Mouse (Mus musculus): Measurements from ENCODE around the gene Aimp1.

Gene Aimp1

DNA sequence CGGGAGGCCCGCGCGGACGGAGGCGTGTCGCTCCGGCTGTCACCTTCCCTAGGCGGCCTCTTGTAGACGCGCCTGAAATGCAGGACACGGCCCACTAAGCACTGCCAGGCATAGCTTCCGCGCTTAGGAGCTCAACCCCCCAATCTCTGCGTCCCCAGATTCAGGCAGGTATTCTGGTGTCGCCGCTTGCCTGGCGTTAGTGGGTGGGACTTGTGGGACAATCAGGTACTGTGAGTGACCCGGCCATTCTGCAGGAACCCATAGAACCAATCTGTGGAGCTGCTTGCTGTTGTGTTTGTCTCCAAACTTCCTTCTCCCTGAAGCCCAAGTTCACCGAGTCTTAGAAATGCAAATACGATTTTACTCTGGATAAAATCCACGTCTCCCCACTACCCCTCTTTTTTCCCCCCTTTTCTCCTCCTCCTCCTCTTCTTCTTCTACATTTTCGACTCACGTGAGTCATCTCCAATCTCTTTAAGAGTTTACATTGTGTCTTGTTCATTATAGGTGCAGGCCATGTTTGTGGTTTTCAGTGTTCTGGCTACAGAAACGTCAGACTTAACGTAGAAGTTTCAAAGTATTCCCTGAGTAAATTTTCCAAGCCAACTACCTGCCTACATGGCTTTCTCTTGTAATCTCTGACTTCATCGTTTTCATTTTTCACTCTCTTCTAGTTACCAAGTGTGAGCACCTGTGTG lies at the start of gene Aimp1:
Gene Aimp1, minus strand, starts transcription at position 140 of the 698 bp plus-strand sequence.
- no peak for DNase-seq

DNA sequence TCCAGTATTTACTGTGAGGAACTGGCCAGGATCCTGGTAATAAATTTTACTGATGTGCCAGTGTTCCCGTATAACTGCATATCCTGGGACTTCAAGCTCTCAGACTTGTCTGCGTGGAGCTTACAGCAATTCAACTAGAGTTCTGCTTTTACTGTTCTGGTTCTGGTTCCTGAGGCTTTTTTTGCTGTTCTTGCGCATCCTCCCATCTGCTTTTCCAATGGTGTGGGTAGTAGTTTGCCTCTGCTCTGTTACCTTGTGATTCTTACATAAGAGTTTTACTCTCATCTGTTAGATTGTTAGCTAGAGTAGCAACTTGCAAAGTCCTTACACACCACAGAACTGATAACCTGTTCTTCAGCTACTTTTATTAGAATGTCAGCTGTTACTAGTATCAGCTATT lies 40.2 kb upstream of the Aimp1 start:
- DNase-seq = no peak

- DNase-seq = no peak
These were observed 33.1 kb upstream of the Aimp1 start for GRCm38 (mm10) chr3:132717316-132717715.

DNA sequence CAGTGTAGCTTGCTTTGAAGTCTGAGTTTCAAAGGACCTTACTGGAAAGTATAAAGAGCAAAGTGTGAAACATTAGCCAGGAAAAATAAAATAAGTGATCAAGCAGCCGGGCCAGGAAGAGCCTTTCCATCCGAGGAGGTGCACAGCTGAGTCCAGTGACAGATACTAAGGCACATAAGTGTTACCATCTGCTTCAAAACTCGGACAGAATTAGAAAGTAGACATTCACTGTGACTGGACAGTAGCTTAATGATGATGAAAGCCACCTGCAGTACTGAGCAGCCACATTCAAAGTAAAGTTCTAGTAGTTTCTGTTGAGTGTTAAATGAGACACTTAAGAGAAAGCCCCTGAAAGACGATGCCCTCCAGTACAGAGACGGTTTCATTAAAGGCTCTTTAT lies 29.7 kb upstream of the Aimp1 start:
- DNase-seq = no peak

- no peak for DNase-seq
These were observed 22.8 kb upstream of the Aimp1 start for GRCm38 (mm10) chr3:132706977-132707376.

- no peak for DNase-seq
These were observed 20.0 kb upstream of the Aimp1 start for GRCm38 (mm10) chr3:132704216-132704615.

GRCm38 (mm10) chr3:132701368-132701767 lies 17.2 kb upstream of the Aimp1 start:
- peak in 1 of 2 experiments; percentile 18 for DNase-seq

DNA sequence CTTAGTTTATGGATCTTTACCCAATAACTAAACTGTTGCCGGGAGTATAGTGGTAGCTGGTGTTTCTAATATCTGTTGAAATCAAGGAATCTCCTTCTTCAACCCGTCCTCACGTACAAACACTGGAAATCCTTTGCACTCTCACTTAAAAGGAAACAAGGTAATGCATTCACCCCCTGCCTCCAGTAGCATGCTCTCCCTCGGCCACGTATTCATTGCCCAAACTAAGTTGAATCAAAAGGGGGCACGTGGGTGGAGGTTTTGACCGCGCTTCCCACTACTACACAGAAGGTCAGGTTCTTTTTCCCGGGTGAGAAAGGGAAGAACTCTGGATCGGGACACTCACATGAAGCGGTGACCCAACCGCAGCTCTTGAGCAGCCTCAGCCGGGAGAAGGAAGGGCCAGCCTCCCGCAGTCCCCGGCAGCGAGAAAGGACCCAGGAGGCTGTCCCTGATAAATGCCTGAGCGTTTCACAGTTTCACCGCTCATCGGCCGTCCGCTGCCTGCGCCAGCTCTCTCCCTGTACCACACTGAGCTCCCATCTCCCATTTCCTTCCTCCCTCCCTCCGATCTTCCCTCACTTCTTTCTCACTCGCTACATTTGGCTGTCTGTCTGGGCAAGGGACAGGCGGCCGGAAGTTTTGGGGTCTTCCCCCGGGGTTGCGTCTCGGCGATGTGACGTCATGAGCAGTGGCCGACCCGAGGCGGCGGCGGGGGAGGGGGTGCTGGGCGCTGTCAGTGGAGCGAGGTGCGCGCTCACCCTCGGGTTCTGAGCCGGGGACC lies 531 bp downstream of the Aimp1 start, which contains the start of gene Tbck:
Gene Tbck, plus strand, starts transcription at position 698 of the 784 bp plus-strand sequence.
- peak; percentile 94 to 96 for DNase-seq

DNA sequence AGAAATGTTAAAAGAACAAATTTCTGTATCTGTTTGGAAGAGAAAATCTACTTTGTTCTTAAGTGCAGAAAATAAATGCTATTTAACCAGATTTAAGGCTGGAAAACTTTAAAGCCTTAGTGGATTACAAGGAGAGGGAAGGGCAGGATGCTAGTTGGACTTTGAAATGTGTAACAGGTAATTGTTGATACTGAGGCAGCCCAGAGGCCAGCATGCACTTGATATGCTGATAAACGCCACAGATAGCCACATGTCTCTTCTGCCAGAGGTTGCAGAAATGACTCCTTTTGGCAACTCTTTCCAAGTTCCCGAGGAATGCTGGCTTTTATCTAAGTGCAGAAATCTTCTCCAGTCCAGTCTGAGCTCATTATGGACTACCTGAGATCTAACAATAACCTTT lies 6.7 kb downstream of the Aimp1 start:
- no peak for DNase-seq

GRCm38 (mm10) chr3:132655955-132656354 lies 28.2 kb downstream of the Aimp1 start:
- DNase-seq = no peak

DNA sequence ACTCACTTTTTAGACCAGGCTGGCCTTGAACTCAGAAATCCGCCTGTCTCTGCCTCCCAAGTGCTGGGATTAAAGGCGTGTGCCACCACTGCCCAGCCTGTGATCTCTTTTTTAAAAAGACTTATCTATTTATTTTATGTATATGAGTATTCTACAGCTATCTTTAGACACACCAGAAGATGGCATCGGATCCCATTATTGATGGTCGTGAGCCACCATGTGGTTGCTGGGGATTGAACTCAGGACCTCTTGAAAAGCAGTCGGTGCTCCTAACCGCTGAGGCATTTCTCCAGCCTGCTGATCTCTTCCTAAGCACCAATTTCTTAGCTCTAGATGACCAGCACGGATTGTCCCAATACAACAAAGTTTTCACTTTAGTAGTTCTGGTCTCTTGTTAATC lies 30.2 kb downstream of the Aimp1 start:
- DNase-seq = no peak

DNA sequence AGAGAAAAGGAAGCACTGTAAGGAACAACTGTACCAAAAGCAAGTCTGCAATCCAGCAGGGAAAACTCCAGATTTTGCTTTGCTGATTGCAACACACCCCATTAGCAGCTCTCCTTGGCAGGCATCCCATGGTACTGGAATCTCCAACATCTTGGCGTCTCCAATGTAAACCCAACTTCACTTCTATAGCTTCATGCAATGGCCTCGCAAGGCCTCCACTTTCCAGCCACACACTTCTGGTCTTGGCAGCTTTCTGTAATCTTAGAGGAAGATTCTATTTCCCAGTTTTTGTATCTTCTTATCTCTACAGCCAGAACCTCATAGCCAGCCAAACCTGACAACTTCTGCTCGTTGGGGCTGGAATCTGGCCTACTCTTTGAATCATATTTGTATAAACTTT lies 32.4 kb downstream of the Aimp1 start:
- DNase-seq = no peak

DNA sequence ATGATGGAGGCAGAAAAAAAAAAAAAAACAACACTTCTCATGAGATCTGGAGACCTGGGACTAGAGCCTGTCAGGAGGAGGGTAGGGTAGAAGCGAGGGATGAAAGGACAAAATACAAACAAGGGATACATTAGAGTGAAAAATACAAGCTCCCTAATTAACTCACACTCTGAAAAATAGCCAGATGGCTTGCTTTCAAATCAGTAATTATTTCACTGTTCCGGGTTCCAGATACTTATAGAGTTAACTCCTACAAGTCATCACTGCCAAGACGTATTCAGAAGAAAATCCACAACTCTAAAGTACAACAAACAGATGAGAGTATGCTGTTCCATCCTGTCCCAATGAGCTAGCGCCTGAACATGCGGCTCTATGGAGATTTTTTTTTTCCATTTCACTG lies 34.0 kb downstream of the Aimp1 start:
- no peak for DNase-seq

- DNase-seq = no peak
These were observed 34.8 kb downstream of the Aimp1 start for GRCm38 (mm10) chr3:132649368-132649767.

GRCm38 (mm10) chr3:132646814-132647213 lies 37.4 kb downstream of the Aimp1 start:
- no peak for DNase-seq

GRCm38 (mm10) chr3:132644071-132644470 lies 40.1 kb downstream of the Aimp1 start:
- no peak for DNase-seq

DNA sequence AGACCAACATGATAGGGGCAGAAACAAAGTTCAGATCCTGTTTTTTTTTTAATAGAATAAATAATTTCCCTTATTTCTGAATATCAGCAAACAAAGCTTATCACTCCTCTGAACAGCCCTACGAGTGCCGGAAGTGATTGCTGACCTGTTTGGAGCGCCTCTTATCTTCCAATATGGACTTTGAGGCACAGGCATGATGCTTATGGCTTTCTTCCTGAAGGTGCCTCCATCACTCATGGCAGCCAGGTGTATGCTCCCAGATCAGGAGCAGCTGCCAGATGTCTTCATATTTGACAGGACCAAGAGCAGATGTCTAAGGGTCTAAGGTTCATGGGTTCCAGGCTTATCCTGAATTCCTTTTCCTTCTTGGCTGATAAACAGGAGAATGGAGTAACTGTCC lies 47.1 kb downstream of the Aimp1 start:
- no peak for DNase-seq

GRCm38 (mm10) chr3:132633261-132633660 lies 50.9 kb downstream of the Aimp1 start:
- DNase-seq = no peak

DNA sequence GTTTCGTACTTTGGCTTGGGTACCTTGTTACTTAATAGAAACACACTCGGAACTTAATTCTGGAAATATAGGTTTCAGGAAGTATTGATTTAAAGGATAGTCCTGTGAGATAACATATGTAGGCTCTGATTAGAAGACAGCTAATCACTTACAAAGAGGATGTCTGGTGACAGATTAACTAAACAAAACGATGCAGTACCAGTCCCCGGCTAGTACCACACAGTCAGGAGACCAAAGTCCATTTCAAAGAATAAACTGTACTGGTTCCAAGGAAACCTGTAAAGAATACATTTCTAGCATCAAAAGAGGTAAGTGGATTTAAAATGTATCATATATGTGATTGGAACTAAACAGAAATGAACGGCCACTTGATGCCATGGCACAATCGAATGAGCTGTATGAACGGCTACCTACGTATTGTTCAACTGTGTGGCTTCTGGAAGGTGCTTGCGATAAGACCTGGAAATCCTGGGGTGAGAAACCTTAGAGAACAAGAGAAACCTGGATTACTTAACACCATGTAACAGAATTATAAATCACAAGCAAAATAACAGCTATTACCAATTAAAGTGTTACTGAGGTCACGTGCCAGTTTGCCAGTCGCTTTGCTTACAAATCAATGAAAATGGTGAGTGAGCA lies 54.5 kb downstream of the Aimp1 start, which contains the start of gene Gimd1:
Gene Gimd1, plus strand, starts transcription at position 220 of the 639 bp plus-strand sequence.
- no peak for DNase-seq

- no peak for DNase-seq
These were observed 55.4 kb downstream of the Aimp1 start for GRCm38 (mm10) chr3:132628741-132629140.

Measured in kidney, postnatal 25 days (tissue).